Mouse (Mus musculus): Measurements from ENCODE around the gene Actg1. TPM values are rescaled to one million over a fixed set of nuclear protein-coding genes. Genes with fewer than 3 reads are reported as not detected.
"Not testable (repeated sequence)": the region's sequence is repeated elsewhere in the genome, so short reads cannot be mapped to it uniquely, and the experiment has no call there.

Gene Actg1
- polyA plus RNA-seq, 1 experiment from 2014 or later: 1,989 TPM

GRCm38 (mm10) chr11:120356319-120356840, 8.0 kb upstream of the Actg1 start:
- Histone ChIP-seq H3K27me3 (replicated peaks; ENCODE audit: insufficient read depth, low read length) (no peaks in the 10 kb centered on the region), H3K9me3 (ENCODE audit: low read length) (no peaks in the 10 kb centered on the region), H3K27ac (ENCODE audit: low read length) (no peak overlapping the region), H3K4me1 (ENCODE audit: insufficient read depth, low read depth, low read length) (peaks cover 28% of the 10 kb centered on the region), H3K36me3 (ENCODE audit: insufficient read depth, low read length) (no peaks in the 10 kb centered on the region), H3K4me3 (ENCODE audit: low read depth, low read length) (no peak overlapping the region), H3K9ac (replicated peaks; ENCODE audit: low read depth) (no peak overlapping the region), H3K4me2 (replicated peaks; ENCODE audit: low read depth, low read length) (no peak overlapping the region)
- ATAC-seq: no peak
- TF ChIP-seq EP300 (IDR thresholded peaks at IDR 0.05): no peak
- peak; percentile 52 for TF ChIP-seq CTCF (IDR thresholded peaks at IDR 0.05)
- DNase-seq (ENCODE audit: low spot score): no peak
- 69% methylated on average over 15 of the region's 15 CpGs for WGBS

GRCm38 (mm10) chr11:120355277-120356039, 7.1 kb upstream of the Actg1 start:
- no peaks in the 10 kb centered on the region for H3K27me3 ChIP-seq (replicated peaks; ENCODE audit: insufficient read depth, low read length)
- no peak overlapping the region for H3K4me3 ChIP-seq (ENCODE audit: low read depth, low read length)
- WGBS: 35% methylated on average over 5 of the region's 5 CpGs
- no peak overlapping the region for H3K4me2 ChIP-seq (replicated peaks; ENCODE audit: low read depth, low read length)
- TF ChIP-seq CTCF (IDR thresholded peaks at IDR 0.05) (no peak), EP300 (IDR thresholded peaks at IDR 0.05) (no peak)
- 0 out of 2 replicates have a peak overlapping the region, but pooled peaks have one; percentile 14 for H3K27ac ChIP-seq (ENCODE audit: low read length)
- H3K9ac ChIP-seq (replicated peaks; ENCODE audit: low read depth): no peak overlapping the region
- ATAC-seq (no peak), DNase-seq (ENCODE audit: low spot score) (peak; percentile 48)
- peaks cover 33% of the 10 kb centered on the region for H3K4me1 ChIP-seq (ENCODE audit: insufficient read depth, low read depth, low read length)
- no peaks in the 10 kb centered on the region for H3K9me3 ChIP-seq (ENCODE audit: low read length)
- H3K36me3 ChIP-seq (ENCODE audit: insufficient read depth, low read length): no peaks in the 10 kb centered on the region

- WGBS: 81% methylated on average over 17 of the region's 17 CpGs
- Histone ChIP-seq H3K36me3 (ENCODE audit: insufficient read depth, low read length) (no peaks in the 10 kb centered on the region), H3K27me3 (replicated peaks; ENCODE audit: insufficient read depth, low read length) (no peaks in the 10 kb centered on the region), H3K27ac (ENCODE audit: low read length) (no peak overlapping the region), H3K9ac (replicated peaks; ENCODE audit: low read depth) (no peak overlapping the region), H3K9me3 (ENCODE audit: low read length) (no peaks in the 10 kb centered on the region), H3K4me3 (ENCODE audit: low read depth, low read length) (no peak overlapping the region), H3K4me2 (replicated peaks; ENCODE audit: low read depth, low read length) (no peak overlapping the region), H3K4me1 (ENCODE audit: insufficient read depth, low read depth, low read length) (peaks cover 33% of the 10 kb centered on the region)
- DNase-seq (ENCODE audit: low spot score): no peak
- TF ChIP-seq EP300 (IDR thresholded peaks at IDR 0.05) (no peak), CTCF (IDR thresholded peaks at IDR 0.05) (no peak)
- no peak for ATAC-seq
Observed at GRCm38 (mm10) chr11:120354304-120355276, 6.2 kb upstream of the Actg1 start.

GRCm38 (mm10) chr11:120353500-120354303, 5.4 kb upstream of the Actg1 start:
- WGBS: 21% methylated on average over 24 of the region's 26 CpGs
- Histone ChIP-seq H3K9ac (replicated peaks; ENCODE audit: low read depth) (no peak overlapping the region), H3K9me3 (ENCODE audit: low read length) (no peaks in the 10 kb centered on the region), H3K4me3 (ENCODE audit: low read depth, low read length) (no peak overlapping the region), H3K36me3 (ENCODE audit: insufficient read depth, low read length) (no peaks in the 10 kb centered on the region), H3K27ac (ENCODE audit: low read length) (peak overlapping the region; percentile 84), H3K4me2 (replicated peaks; ENCODE audit: low read depth, low read length) (peak overlapping the region; percentile 6), H3K27me3 (replicated peaks; ENCODE audit: insufficient read depth, low read length) (no peaks in the 10 kb centered on the region), H3K4me1 (ENCODE audit: insufficient read depth, low read depth, low read length) (peaks cover 37% of the 10 kb centered on the region)
- ATAC-seq: peak; percentile 68
- TF ChIP-seq CTCF (IDR thresholded peaks at IDR 0.05) (peak; percentile 96), EP300 (IDR thresholded peaks at IDR 0.05) (peak; percentile 84)
- peak; percentile 97 for DNase-seq (ENCODE audit: low spot score)

GRCm38 (mm10) chr11:120352571-120353290, 4.4 kb upstream of the Actg1 start:
- peak; percentile 53; the same call in 1 of the 2 replicates for TF ChIP-seq EP300 (IDR thresholded peaks at IDR 0.05)
- no peak for TF ChIP-seq CTCF (IDR thresholded peaks at IDR 0.05)
- Histone ChIP-seq H3K4me2 (replicated peaks; ENCODE audit: low read depth, low read length) (no peak overlapping the region), H3K27me3 (replicated peaks; ENCODE audit: insufficient read depth, low read length) (no peaks in the 10 kb centered on the region), H3K4me1 (ENCODE audit: insufficient read depth, low read depth, low read length) (peaks cover 29% of the 10 kb centered on the region), H3K4me3 (ENCODE audit: low read depth, low read length) (no peak overlapping the region), H3K9ac (replicated peaks; ENCODE audit: low read depth) (0 out of 2 replicates have a peak overlapping the region, but pooled peaks have one; percentile 4), H3K36me3 (ENCODE audit: insufficient read depth, low read length) (no peaks in the 10 kb centered on the region), H3K9me3 (ENCODE audit: low read length) (no peaks in the 10 kb centered on the region), H3K27ac (ENCODE audit: low read length) (peak overlapping the region; percentile 84)
- ATAC-seq (no peak), DNase-seq (ENCODE audit: low spot score) (peak; percentile 75)
- 49% methylated on average over 13 of the region's 13 CpGs for WGBS

- H3K9ac ChIP-seq (replicated peaks; ENCODE audit: low read depth); ATAC-seq; H3K36me3 ChIP-seq (ENCODE audit: insufficient read depth, low read length); H3K4me3 ChIP-seq (ENCODE audit: low read depth, low read length); H3K4me2 ChIP-seq (replicated peaks; ENCODE audit: low read depth, low read length); DNase-seq (ENCODE audit: low spot score); H3K9me3 ChIP-seq (ENCODE audit: low read length); H3K27me3 ChIP-seq (replicated peaks; ENCODE audit: insufficient read depth, low read length): not testable (repeated sequence)
- Histone ChIP-seq H3K27ac (ENCODE audit: low read length) (peak overlapping the region; percentile 100), H3K4me1 (ENCODE audit: insufficient read depth, low read depth, low read length) (peaks cover 26% of the 10 kb centered on the region)
- 79% methylated on average over 5 of the region's 5 CpGs for WGBS
Observed at GRCm38 (mm10) chr11:120352093-120352350, 3.7 kb upstream of the Actg1 start.

All from lung, postnatal 0 days (tissue).